Mouse (Mus musculus): ENCODE measurements around the gene Igfbp3.
A peak's percentile ranks its signal among the peaks of the same experiment; 100 is the strongest.

Gene Igfbp3

DNA sequence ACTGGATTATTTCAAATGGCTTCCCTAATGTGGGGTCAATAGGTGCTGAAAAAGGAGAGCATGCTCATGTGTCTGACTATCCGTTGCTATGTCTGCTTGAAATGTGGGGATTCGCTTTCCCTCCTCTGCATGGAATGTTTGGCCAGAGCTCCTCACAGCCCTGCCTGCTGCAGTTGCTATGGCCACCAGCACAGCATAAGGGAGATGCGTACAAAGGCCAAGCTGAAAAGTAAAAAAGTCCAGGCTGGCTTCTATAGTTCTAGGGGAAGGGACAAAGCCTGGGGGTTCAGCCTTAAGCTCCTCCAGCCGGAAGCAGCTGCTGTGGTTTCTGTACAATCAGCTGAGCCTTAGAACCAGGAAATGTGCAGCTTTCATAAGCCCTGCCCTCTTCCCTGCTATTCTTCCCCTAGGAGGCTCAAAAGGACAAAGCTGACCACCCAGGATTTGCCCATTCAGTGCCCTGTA lies 53.1 kb downstream of the Igfbp3 start:
- DNase-seq = no peak

DNA sequence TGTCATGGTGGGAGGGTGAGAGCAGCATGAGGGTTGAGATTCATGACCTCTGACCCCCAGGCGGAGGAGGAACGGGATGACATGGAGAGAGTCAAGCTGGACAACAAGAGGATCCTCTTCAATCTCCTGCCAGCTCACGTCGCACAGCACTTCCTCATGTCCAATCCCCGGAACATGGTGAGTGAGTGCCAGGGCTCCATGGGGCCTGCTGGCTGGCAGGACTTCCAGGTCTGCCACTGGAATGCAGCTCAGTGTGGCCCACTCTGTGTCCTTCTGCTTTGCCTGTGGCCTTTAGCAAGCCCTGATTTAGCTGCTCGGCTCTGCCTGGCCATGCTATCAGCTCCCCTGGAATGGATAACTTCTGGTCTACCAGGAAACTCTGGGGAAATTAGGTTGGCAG lies 53.6 kb downstream of the Igfbp3 start:
- DNase-seq = peak; percentile 64 to 79

DNA sequence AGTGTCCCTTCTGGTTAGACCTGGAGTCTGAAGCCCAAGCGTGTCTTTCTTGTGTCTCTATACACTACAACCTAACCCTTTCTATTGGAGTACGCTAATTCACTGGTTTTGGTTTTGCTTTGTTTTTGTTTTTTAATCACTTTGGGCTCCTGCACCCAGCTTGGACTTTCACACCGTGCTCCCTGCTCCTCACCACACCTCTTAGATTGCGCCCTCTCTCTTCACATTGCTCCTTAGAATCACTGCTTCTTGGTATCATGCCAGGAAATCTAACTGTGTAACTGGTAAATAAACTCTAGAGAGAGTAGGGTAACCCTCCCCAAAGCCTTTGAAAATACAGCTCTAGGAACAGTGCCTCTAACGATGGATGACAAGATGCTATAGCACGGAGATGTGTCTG lies 55.5 kb downstream of the Igfbp3 start:
- DNase-seq = no peak

DNA sequence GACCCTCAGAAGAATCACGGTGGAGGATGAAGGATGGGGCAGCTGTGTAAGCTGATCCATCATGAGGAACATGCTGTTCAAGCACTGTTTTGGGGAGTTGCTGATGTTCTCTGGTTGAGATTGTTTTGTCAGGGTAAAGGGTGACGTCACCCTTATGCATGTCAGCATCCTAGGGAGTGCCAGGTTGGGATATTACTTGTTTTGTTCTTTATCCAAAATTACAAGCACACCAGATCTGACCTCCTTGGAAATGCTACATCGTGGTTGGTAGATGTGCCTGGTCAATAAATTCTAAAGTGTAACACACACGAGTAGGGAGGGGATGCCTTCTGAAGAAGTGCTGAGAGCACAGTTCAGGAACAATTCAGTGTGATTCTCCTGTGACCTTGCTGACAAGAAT lies 57.3 kb downstream of the Igfbp3 start:
- DNase-seq = no peak
